Mouse (Mus musculus) ovary, postnatal 36 days (tissue): Measurements from ENCODE around the gene Rhox8.
"Not testable (repeated sequence)": the region's sequence is repeated elsewhere in the genome, so short reads cannot be mapped to it uniquely, and the experiment has no call there.

Experiments
- DNase-seq: peaks from one replicate; pipeline ENCODE4 v3.0.0; 2022; ENCODE audit warnings: low spot score, mixed read lengths

The Rhox8 gene

GRCm38 (mm10) chrX:37878844-37879243 is at the start of gene Rhox8:
Gene Rhox8 (minus strand): TSS chrX:37878944.
- no peak for DNase-seq

GRCm38 (mm10) chrX:37916311-37916710 is 37.6 kb upstream of the Rhox8 start:
- no peak for DNase-seq

- peak; percentile 23 for DNase-seq
Observed at GRCm38 (mm10) chrX:37908581-37908980, 29.8 kb upstream of the Rhox8 start.

GRCm38 (mm10) chrX:37903727-37904126 is 25.0 kb upstream of the Rhox8 start:
- peak; percentile 20 for DNase-seq

- DNase-seq, result not testable (repeated sequence)
Observed at GRCm38 (mm10) chrX:37901670-37902069, 22.9 kb upstream of the Rhox8 start, which contains the start of gene Rhox9. Gene Rhox9 (minus strand): TSS chrX:37901770.

GRCm38 (mm10) chrX:37897132-37897531 is 18.4 kb upstream of the Rhox8 start, which contains the start of gene Rhox7b:
Gene Rhox7b (minus strand): TSS chrX:37897232.
- DNase-seq, result not testable (repeated sequence)

- DNase-seq, result no peak
Observed at GRCm38 (mm10) chrX:37871641-37872040, 7.1 kb downstream of the Rhox8 start.

- DNase-seq, result not testable (repeated sequence)
Observed at GRCm38 (mm10) chrX:37831386-37831785, 47.4 kb downstream of the Rhox8 start, which contains the start of gene Rhox7a. Gene Rhox7a (plus strand): TSS chrX:37831686.

- not testable (repeated sequence) for DNase-seq
Observed at GRCm38 (mm10) chrX:37826610-37827009, 52.1 kb downstream of the Rhox8 start, which contains the start of gene Rhox6. Gene Rhox6 (plus strand): TSS chrX:37826910.
